Mouse (Mus musculus) left cerebral cortex, adult 11 months (tissue): ENCODE measurements at regions not wholly inside any gene's neighbourhood (a gene's known extent, or its start where the extent isn't known, plus 50 kb on each side); places are given as distances from the start of the nearest gene placed in this dataset.

Source experiments
- DNase-seq: peaks from one replicate; pipeline ENCODE4 v3.0.0; 2022; ENCODE audit warnings: low spot score

- no peak for DNase-seq
These were observed 207.6 kb downstream of the Xxylt1 start for GRCm38 (mm10) chr16:30873493-30874211.

- DNase-seq, result no peak
These were observed 205.9 kb downstream of the Xxylt1 start for GRCm38 (mm10) chr16:30875235-30875829.

GRCm38 (mm10) chr16:30878821-30879220 lies 202.4 kb downstream of the Xxylt1 start:
- no peak for DNase-seq

GRCm38 (mm10) chr16:30879878-30880277 lies 201.4 kb downstream of the Xxylt1 start:
- no peak for DNase-seq

GRCm38 (mm10) chr16:30880682-30881081 lies 200.6 kb downstream of the Xxylt1 start:
- DNase-seq, result no peak

DNA sequence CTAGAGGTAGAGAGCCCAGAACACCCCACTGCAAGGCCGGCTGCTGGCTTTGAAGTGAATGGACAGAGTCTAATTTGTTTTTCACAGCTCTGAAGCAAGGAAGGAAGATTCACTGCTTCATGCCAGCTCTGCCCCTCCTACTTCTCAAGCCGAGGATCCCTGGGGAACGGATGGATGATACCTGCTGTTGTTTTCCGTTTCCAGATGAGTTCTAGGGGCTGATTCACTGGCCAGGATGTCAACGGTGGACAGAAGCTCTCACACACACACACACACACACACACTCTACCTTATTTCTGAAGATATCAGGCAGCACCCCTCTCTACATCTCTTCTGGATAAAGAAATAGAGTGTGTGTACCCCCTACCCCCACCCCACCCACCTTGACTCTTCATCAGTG lies 200.0 kb downstream of the Xxylt1 start:
- DNase-seq, result no peak

- DNase-seq, result no peak
These were observed 197.6 kb downstream of the Xxylt1 start for GRCm38 (mm10) chr16:30883490-30884188.

- no peak for DNase-seq
These were observed 197.1 kb downstream of the Xxylt1 start for GRCm38 (mm10) chr16:30884189-30884551.

GRCm38 (mm10) chr16:30886982-30887381 lies 194.2 kb downstream of the Xxylt1 start:
- DNase-seq, result no peak

- no peak for DNase-seq
These were observed 193.7 kb downstream of the Xxylt1 start for GRCm38 (mm10) chr16:30887536-30887935.

- no peak for DNase-seq
These were observed 192.5 kb downstream of the Xxylt1 start for GRCm38 (mm10) chr16:30888556-30889323.

- no peak for DNase-seq
These were observed 188.6 kb downstream of the Xxylt1 start for GRCm38 (mm10) chr16:30892606-30893005.

- no peak for DNase-seq
These were observed 187.1 kb downstream of the Xxylt1 start for GRCm38 (mm10) chr16:30894086-30894485.

DNA sequence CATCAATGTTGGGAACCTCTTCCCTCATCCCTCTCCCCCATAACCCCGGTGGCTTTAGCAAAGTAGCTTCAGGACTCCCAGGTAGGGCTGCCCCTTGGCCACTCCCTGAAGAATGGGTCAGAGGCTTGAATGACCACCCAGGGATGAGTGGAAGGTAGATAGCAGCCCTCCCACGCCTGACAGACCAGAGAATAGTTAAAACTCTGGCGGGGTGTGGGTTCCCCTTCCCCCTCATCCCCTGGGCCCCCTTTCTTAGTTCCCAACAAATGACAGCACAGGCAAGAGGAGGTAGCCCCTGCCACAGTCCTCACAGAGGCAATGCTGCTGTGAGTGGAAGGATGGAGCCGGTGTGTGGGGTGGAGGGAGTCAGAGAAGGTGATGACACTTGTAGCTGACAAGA lies 186.2 kb downstream of the Xxylt1 start:
- no peak for DNase-seq

DNA sequence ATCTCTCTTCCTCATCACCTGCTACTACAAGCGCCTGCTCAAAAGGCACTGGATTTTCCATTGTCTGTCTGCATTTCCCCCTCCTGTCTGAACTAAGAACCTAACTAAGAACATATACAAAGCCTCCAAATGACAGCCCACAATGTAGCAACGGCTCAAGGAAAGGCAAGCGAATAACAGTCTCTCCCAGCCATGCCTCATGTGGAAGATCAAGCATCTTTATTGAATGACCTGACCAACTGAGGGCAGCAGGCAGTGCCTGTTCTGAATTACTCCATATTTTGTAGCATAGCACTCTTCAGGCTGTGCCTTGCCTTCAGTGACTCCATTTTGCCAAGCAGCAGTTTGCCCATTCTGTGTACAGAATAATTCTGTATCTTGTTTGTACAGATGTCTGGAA lies 183.9 kb downstream of the Xxylt1 start:
- DNase-seq, result no peak

DNA sequence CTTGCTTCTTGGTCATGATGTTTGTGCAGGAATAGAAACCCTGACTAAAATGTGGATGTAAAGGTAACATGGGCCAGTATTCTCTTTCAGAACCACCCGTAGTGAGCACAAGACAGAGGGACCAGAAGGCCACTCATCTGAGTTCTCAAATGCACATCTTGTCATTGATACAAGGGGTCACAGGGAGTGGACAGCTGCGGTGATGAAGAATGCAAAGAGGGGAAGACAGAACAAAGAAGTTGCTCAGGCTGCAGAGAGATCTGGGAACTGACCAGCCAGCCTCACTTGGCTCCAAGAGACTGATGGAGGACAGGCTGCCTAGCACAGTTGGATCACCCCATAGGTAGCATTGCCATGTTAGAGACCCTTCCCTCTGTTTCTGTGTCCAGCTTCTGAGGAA lies 181.1 kb downstream of the Xxylt1 start:
- DNase-seq, result no peak

GRCm38 (mm10) chr16:30901309-30901708 lies 179.9 kb downstream of the Xxylt1 start:
- no peak for DNase-seq
